Mouse (Mus musculus): ENCODE measurements around the gene Pter. TPM values are rescaled to one million over a fixed set of nuclear protein-coding genes. Genes with fewer than 3 reads are reported as not detected.
A peak's percentile ranks its signal among the peaks of the same experiment; 100 is the strongest.

The Pter gene
- 16.4 and 19.7 TPM in 2 replicates for polyA plus RNA-seq (2015; fragmentation: Nextera tagmentation; extraction: Ambion mirVana)

GRCm38 (mm10) chr2:12923804-12924591 is at the start of gene Pter:
TSS of gene Pter (plus strand) at chr2:12924041.
- H3K9ac ChIP-seq = peak within 1 kb of the TSS; percentile 52
- peak within 1 kb of the TSS; percentile 85 for H3K27ac ChIP-seq
- peak; percentile 95 for ATAC-seq (ENCODE audit: insufficient number of reproducible peaks, low FRiP score, low TSS enrichment, low read depth)
- no peaks in the 10 kb centered on the region for H3K27me3 ChIP-seq
- peak within 1 kb of the TSS; percentile 56 for H3K4me3 ChIP-seq
- H3K9me3 ChIP-seq = no peaks in the 10 kb centered on the region
- under 1% methylated on average over 24 of the region's 24 CpGs for WGBS
- H3K36me3 ChIP-seq = no peaks in the 10 kb centered on the region
- H3K4me2 ChIP-seq = peak within 1 kb of the TSS; percentile 79
- H3K4me1 ChIP-seq = 0 out of 2 replicates have a peak, but pooled peaks cover 5% of the 10 kb centered on the region

GRCm38 (mm10) chr2:12874232-12874631 is 49.6 kb upstream of the Pter start:
- Histone ChIP-seq H3K27me3 (no peaks in the 10 kb centered on the region), H3K9ac (no peak overlapping the region), H3K36me3 (no peaks in the 10 kb centered on the region), H3K9me3 (no peaks in the 10 kb centered on the region), H3K4me1 (no peaks in the 10 kb centered on the region), H3K4me3 (no peak overlapping the region), H3K27ac (no peak overlapping the region), H3K4me2 (no peak overlapping the region)
- no peak for ATAC-seq (ENCODE audit: insufficient number of reproducible peaks, low FRiP score, low TSS enrichment, low read depth)
- 38% methylated on average over 1 of the region's 1 CpGs for WGBS

GRCm38 (mm10) chr2:12879492-12879891 is 44.3 kb upstream of the Pter start:
- H3K4me3 ChIP-seq = no peak overlapping the region
- H3K9me3 ChIP-seq = no peaks in the 10 kb centered on the region
- H3K4me2 ChIP-seq = no peak overlapping the region
- 82% methylated on average over 2 of the region's 2 CpGs for WGBS
- H3K27me3 ChIP-seq = no peaks in the 10 kb centered on the region
- no peak overlapping the region for H3K27ac ChIP-seq
- H3K36me3 ChIP-seq = no peaks in the 10 kb centered on the region
- H3K9ac ChIP-seq = no peak overlapping the region
- no peaks in the 10 kb centered on the region for H3K4me1 ChIP-seq
- ATAC-seq (ENCODE audit: insufficient number of reproducible peaks, low FRiP score, low TSS enrichment, low read depth) = no peak

GRCm38 (mm10) chr2:12881009-12881408 is 42.8 kb upstream of the Pter start:
- Histone ChIP-seq H3K27me3 (no peaks in the 10 kb centered on the region), H3K27ac (no peak overlapping the region), H3K36me3 (no peaks in the 10 kb centered on the region), H3K4me1 (no peaks in the 10 kb centered on the region), H3K4me3 (no peak overlapping the region), H3K9ac (no peak overlapping the region), H3K9me3 (no peaks in the 10 kb centered on the region), H3K4me2 (no peak overlapping the region)
- ATAC-seq (ENCODE audit: insufficient number of reproducible peaks, low FRiP score, low TSS enrichment, low read depth) = no peak
- WGBS = 81% methylated on average over 1 of the region's 1 CpGs

- ATAC-seq (ENCODE audit: insufficient number of reproducible peaks, low FRiP score, low TSS enrichment, low read depth) = no peak
- H3K27ac ChIP-seq = no peak overlapping the region
- no peaks in the 10 kb centered on the region for H3K9me3 ChIP-seq
- H3K4me2 ChIP-seq = no peak overlapping the region
- H3K27me3 ChIP-seq = no peaks in the 10 kb centered on the region
- H3K4me3 ChIP-seq = no peak overlapping the region
- H3K36me3 ChIP-seq = no peaks in the 10 kb centered on the region
- no peaks in the 10 kb centered on the region for H3K4me1 ChIP-seq
- 63% methylated on average over 10 of the region's 10 CpGs for WGBS
- H3K9ac ChIP-seq = no peak overlapping the region
Observed at GRCm38 (mm10) chr2:12883276-12883914, 40.4 kb upstream of the Pter start.

- no peaks in the 10 kb centered on the region for H3K9me3 ChIP-seq
- no peak overlapping the region for H3K27ac ChIP-seq
- WGBS = 67% methylated on average over 2 of the region's 2 CpGs
- no peak overlapping the region for H3K4me2 ChIP-seq
- no peaks in the 10 kb centered on the region for H3K4me1 ChIP-seq
- H3K27me3 ChIP-seq = no peaks in the 10 kb centered on the region
- H3K9ac ChIP-seq = no peak overlapping the region
- H3K36me3 ChIP-seq = no peaks in the 10 kb centered on the region
- no peak for ATAC-seq (ENCODE audit: insufficient number of reproducible peaks, low FRiP score, low TSS enrichment, low read depth)
- H3K4me3 ChIP-seq = no peak overlapping the region
Observed at GRCm38 (mm10) chr2:12887015-12887414, 36.8 kb upstream of the Pter start.

GRCm38 (mm10) chr2:12905786-12906185 is 18.1 kb upstream of the Pter start:
- no peak overlapping the region for H3K4me3 ChIP-seq
- no peak for ATAC-seq (ENCODE audit: insufficient number of reproducible peaks, low FRiP score, low TSS enrichment, low read depth)
- H3K9me3 ChIP-seq = no peaks in the 10 kb centered on the region
- H3K27me3 ChIP-seq = no peaks in the 10 kb centered on the region
- no peaks in the 10 kb centered on the region for H3K36me3 ChIP-seq
- H3K4me1 ChIP-seq = no peaks in the 10 kb centered on the region
- no peak overlapping the region for H3K27ac ChIP-seq
- H3K4me2 ChIP-seq = no peak overlapping the region
- WGBS = 94% methylated on average over 1 of the region's 1 CpGs
- no peak overlapping the region for H3K9ac ChIP-seq

GRCm38 (mm10) chr2:12925643-12926042 is 1.8 kb downstream of the Pter start:
- no peaks in the 10 kb centered on the region for H3K36me3 ChIP-seq
- H3K27ac ChIP-seq = no peak overlapping the region
- no peaks in the 10 kb centered on the region for H3K9me3 ChIP-seq
- H3K27me3 ChIP-seq = no peaks in the 10 kb centered on the region
- H3K4me1 ChIP-seq = 0 out of 2 replicates have a peak, but pooled peaks cover 5% of the 10 kb centered on the region
- H3K9ac ChIP-seq = no peak overlapping the region
- no peak overlapping the region for H3K4me3 ChIP-seq
- no peak for ATAC-seq (ENCODE audit: insufficient number of reproducible peaks, low FRiP score, low TSS enrichment, low read depth)
- H3K4me2 ChIP-seq = no peak overlapping the region
- 86% methylated on average over 1 of the region's 1 CpGs for WGBS

GRCm38 (mm10) chr2:12930338-12930737 is 6.5 kb downstream of the Pter start:
- Histone ChIP-seq H3K4me2 (no peak overlapping the region), H3K36me3 (no peaks in the 10 kb centered on the region), H3K4me1 (no peaks in the 10 kb centered on the region), H3K9ac (no peak overlapping the region), H3K9me3 (no peaks in the 10 kb centered on the region), H3K27me3 (no peaks in the 10 kb centered on the region), H3K4me3 (no peak overlapping the region), H3K27ac (no peak overlapping the region)
- 69% methylated on average over 2 of the region's 2 CpGs for WGBS
- ATAC-seq (ENCODE audit: insufficient number of reproducible peaks, low FRiP score, low TSS enrichment, low read depth) = no peak

- ATAC-seq (ENCODE audit: insufficient number of reproducible peaks, low FRiP score, low TSS enrichment, low read depth) = no peak
- Histone ChIP-seq H3K27ac (no peak overlapping the region), H3K4me3 (no peak overlapping the region), H3K4me2 (no peak overlapping the region), H3K9ac (no peak overlapping the region), H3K36me3 (no peaks in the 10 kb centered on the region), H3K9me3 (no peaks in the 10 kb centered on the region), H3K4me1 (no peaks in the 10 kb centered on the region), H3K27me3 (no peaks in the 10 kb centered on the region)
- WGBS = 87% methylated on average over 2 of the region's 2 CpGs
Observed at GRCm38 (mm10) chr2:12933905-12934304, 10.1 kb downstream of the Pter start.

GRCm38 (mm10) chr2:12935286-12935685 is 11.4 kb downstream of the Pter start:
- WGBS = 53% methylated on average over 2 of the region's 2 CpGs
- Histone ChIP-seq H3K36me3 (no peaks in the 10 kb centered on the region), H3K9me3 (no peaks in the 10 kb centered on the region), H3K9ac (no peak overlapping the region), H3K27me3 (no peaks in the 10 kb centered on the region), H3K27ac (no peak overlapping the region), H3K4me1 (no peaks in the 10 kb centered on the region), H3K4me3 (no peak overlapping the region), H3K4me2 (no peak overlapping the region)
- no peak for ATAC-seq (ENCODE audit: insufficient number of reproducible peaks, low FRiP score, low TSS enrichment, low read depth)

GRCm38 (mm10) chr2:12937461-12938217 is 13.8 kb downstream of the Pter start:
- Histone ChIP-seq H3K4me3 (no peak overlapping the region), H3K36me3 (no peaks in the 10 kb centered on the region), H3K27me3 (no peaks in the 10 kb centered on the region), H3K27ac (no peak overlapping the region), H3K4me2 (no peak overlapping the region), H3K9ac (no peak overlapping the region), H3K9me3 (no peaks in the 10 kb centered on the region), H3K4me1 (no peaks in the 10 kb centered on the region)
- WGBS = 87% methylated on average over 10 of the region's 10 CpGs
- no peak for ATAC-seq (ENCODE audit: insufficient number of reproducible peaks, low FRiP score, low TSS enrichment, low read depth)
